Mouse (Mus musculus): ENCODE data around the gene Rapgef5. TPM values are rescaled to one million over a fixed set of nuclear protein-coding genes. Genes with fewer than 3 reads are reported as not detected.
"Not testable (repeated sequence)": the region's sequence is repeated elsewhere in the genome, so short reads cannot be mapped to it uniquely, and the experiment has no call there.

Gene Rapgef5
- total RNA-seq, 2 experiments from 2014 or later, result 11.9 to 13.1 TPM

GRCm38 (mm10) chr12:117769113-117769512 is 252.8 kb downstream of the Rapgef5 start:
- peak; percentile 76 for DNase-seq

GRCm38 (mm10) chr12:117770211-117770610 is 253.9 kb downstream of the Rapgef5 start:
- no peak for DNase-seq

GRCm38 (mm10) chr12:117771156-117771555 is 254.9 kb downstream of the Rapgef5 start:
- DNase-seq, result no peak

- peak; percentile 59 for DNase-seq
These were observed 256.4 kb downstream of the Rapgef5 start for GRCm38 (mm10) chr12:117772638-117773037.

GRCm38 (mm10) chr12:117776841-117777240 is 260.6 kb downstream of the Rapgef5 start:
- DNase-seq, result no peak

GRCm38 (mm10) chr12:117781360-117781759 is 265.1 kb downstream of the Rapgef5 start:
- no peak for DNase-seq

GRCm38 (mm10) chr12:117783426-117783825 is 267.1 kb downstream of the Rapgef5 start:
- no peak for DNase-seq

GRCm38 (mm10) chr12:117786621-117787020 is 270.3 kb downstream of the Rapgef5 start:
- no peak for DNase-seq

- no peak for DNase-seq
These were observed 272.3 kb downstream of the Rapgef5 start for GRCm38 (mm10) chr12:117788513-117789011.

GRCm38 (mm10) chr12:117789017-117789416 is 272.7 kb downstream of the Rapgef5 start:
- DNase-seq, result no peak

GRCm38 (mm10) chr12:117795303-117795702 is 279.0 kb downstream of the Rapgef5 start:
- no peak for DNase-seq

- DNase-seq, result not testable (repeated sequence)
These were observed 287.7 kb downstream of the Rapgef5 start, which contains the start of gene Cdca7l for GRCm38 (mm10) chr12:117803989-117804388. Gene Cdca7l, plus strand, starts transcription at chr12:117804289.

GRCm38 (mm10) chr12:117805576-117805975 is 289.3 kb downstream of the Rapgef5 start:
- DNase-seq, result no peak

- no peak for DNase-seq
These were observed 289.8 kb downstream of the Rapgef5 start for GRCm38 (mm10) chr12:117806007-117806451.

- no peak for DNase-seq
These were observed 290.2 kb downstream of the Rapgef5 start for GRCm38 (mm10) chr12:117806470-117806869.

- DNase-seq, result no peak
These were observed 291.4 kb downstream of the Rapgef5 start for GRCm38 (mm10) chr12:117807637-117808036.

GRCm38 (mm10) chr12:117808355-117809326 is 292.4 kb downstream of the Rapgef5 start:
- DNase-seq, result no peak
